Mouse (Mus musculus): Measurements from ENCODE around the gene Wdr5. TPM values are rescaled to one million over a fixed set of nuclear protein-coding genes. Genes with fewer than 3 reads are reported as not detected.
"Not testable (repeated sequence)": the region's sequence is repeated elsewhere in the genome, so short reads cannot be mapped to it uniquely, and the experiment has no call there.

Wdr5 gene
- total RNA-seq, 2 experiments from 2014 or later = 52.5 to 52.8 TPM

- DNase-seq = no peak
- intact Hi-C loops (cut with DNase I) = no loop called here
These were observed 21.0 kb upstream of the Wdr5 start for GRCm38 (mm10) chr2:27493971-27494370.

GRCm38 (mm10) chr2:27496391-27497028 lies 18.4 kb upstream of the Wdr5 start:
- DNase-seq = no peak
- intact Hi-C loops (cut with DNase I) = no loop called here

GRCm38 (mm10) chr2:27504113-27504885 lies 10.7 kb upstream of the Wdr5 start:
- intact Hi-C loops (cut with DNase I) = no loop called here
- DNase-seq = no peak

GRCm38 (mm10) chr2:27505539-27505938 lies 9.4 kb upstream of the Wdr5 start:
- DNase-seq = no peak

GRCm38 (mm10) chr2:27506658-27507057 lies 8.3 kb upstream of the Wdr5 start:
- intact Hi-C loops (cut with DNase I); DNase-seq: not testable (repeated sequence)

More at GRCm38 (mm10) chr2:27505539-27505938, 9.4 kb upstream of the Wdr5 start:
- intact Hi-C loops (cut with DNase I) = no loop called here

GRCm38 (mm10) chr2:27507562-27507961 lies 7.4 kb upstream of the Wdr5 start, which contains the start of gene Brd3:
TSS of gene Brd3 (minus strand) at chr2:27507662.
- intact Hi-C loops (cut with DNase I) = no loop called here
- DNase-seq = no peak

GRCm38 (mm10) chr2:27510706-27511105 lies 4.3 kb upstream of the Wdr5 start:
- intact Hi-C loops (cut with DNase I) = no loop called here

GRCm38 (mm10) chr2:27512909-27513308 lies 2.0 kb upstream of the Wdr5 start:
- no peak for DNase-seq
- intact Hi-C loops (cut with DNase I) = no loop called here

More at GRCm38 (mm10) chr2:27510706-27511105, 4.3 kb upstream of the Wdr5 start:
- no peak for DNase-seq

GRCm38 (mm10) chr2:27513861-27514260 lies 1.1 kb upstream of the Wdr5 start:
- intact Hi-C loops (cut with DNase I) = no loop called here
- DNase-seq = no peak

GRCm38 (mm10) chr2:27515341-27516166 lies 597 bp downstream of the Wdr5 start:
- no peak for DNase-seq
- intact Hi-C loops (cut with DNase I) = loop anchor here (5.0 kb wide), 1 partner anchor 43 kb away; no protein-coding TSS in a partner anchor

GRCm38 (mm10) chr2:27516289-27516688 lies 1.3 kb downstream of the Wdr5 start:
- intact Hi-C loops (cut with DNase I) = loop anchor here (5.0 kb wide), 1 partner anchor 44 kb away; no protein-coding TSS in a partner anchor
- no peak for DNase-seq

- DNase-seq = no peak
- intact Hi-C loops (cut with DNase I) = loop anchor here (5.0 kb wide), 1 partner anchor 46 kb away; no protein-coding TSS in a partner anchor
These were observed 3.3 kb downstream of the Wdr5 start for GRCm38 (mm10) chr2:27518283-27518682.

- DNase-seq; intact Hi-C loops (cut with DNase I): not testable (repeated sequence)
These were observed 23.7 kb downstream of the Wdr5 start for GRCm38 (mm10) chr2:27538455-27539330.

GRCm38 (mm10) chr2:27539336-27539735 lies 24.4 kb downstream of the Wdr5 start:
- intact Hi-C loops (cut with DNase I) = no loop called here
- DNase-seq = no peak

GRCm38 (mm10) chr2:27539772-27540514 lies 25.0 kb downstream of the Wdr5 start:
- peak; percentile 99 for DNase-seq
- intact Hi-C loops (cut with DNase I) = loop anchor here (10.0 kb wide), 1 partner anchor 905 kb away; the partner anchor contains the start of gene Ppp1r26

- no peak for DNase-seq
These were observed 25.5 kb downstream of the Wdr5 start for GRCm38 (mm10) chr2:27540515-27540836.

GRCm38 (mm10) chr2:27541225-27541624 lies 26.3 kb downstream of the Wdr5 start:
- intact Hi-C loops (cut with DNase I) = loop anchor here (10.0 kb wide), 1 partner anchor 904 kb away; the partner anchor contains the start of gene Ppp1r26
- no peak for DNase-seq

More at GRCm38 (mm10) chr2:27540515-27540836, 25.5 kb downstream of the Wdr5 start:
- intact Hi-C loops (cut with DNase I) = loop anchor here (10.0 kb wide), 1 partner anchor 904 kb away; the partner anchor contains the start of gene Ppp1r26

GRCm38 (mm10) chr2:27544613-27545012 lies 29.7 kb downstream of the Wdr5 start:
- DNase-seq = no peak
- intact Hi-C loops (cut with DNase I) = loop anchor here (10.0 kb wide), 1 partner anchor 900 kb away; the partner anchor contains the start of gene Ppp1r26

- intact Hi-C loops (cut with DNase I) = loop anchor here (10.0 kb wide), 1 partner anchor 899 kb away; the partner anchor contains the start of gene Ppp1r26
- DNase-seq = not testable (repeated sequence)
These were observed 30.6 kb downstream of the Wdr5 start for GRCm38 (mm10) chr2:27545517-27545916.

Data from left cerebral cortex, postnatal 4 days (tissue).